ENCODE assay signal across 27 mouse cellular contexts in the genomic region with DNA sequence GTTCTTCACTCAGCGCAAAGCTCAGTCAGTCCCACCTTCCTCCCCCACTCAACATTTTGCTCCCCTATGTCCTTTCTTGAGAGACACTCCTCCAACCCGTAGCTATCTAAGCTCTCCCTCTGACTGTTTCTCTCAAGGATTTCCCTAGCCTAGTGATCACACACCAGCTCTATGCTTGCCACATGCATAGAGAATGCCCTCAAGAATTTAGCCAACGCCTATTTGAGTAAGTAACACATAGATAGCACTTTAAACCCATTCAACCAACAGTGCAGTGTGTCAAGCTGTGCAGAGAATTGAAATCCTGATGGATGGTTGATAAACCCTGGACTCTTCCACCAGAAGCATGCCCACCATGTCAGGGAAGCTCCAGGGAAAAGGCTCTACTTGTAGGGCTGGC.
"Had no signal": no experiment of that assay in that cellular context is flagged by ENCODE, and none has a peak within 500 bp of the region (broad histone marks: within the 10 kb centered on the region; RNA-seq: fewer than 3 reads in every experiment).

No protein-coding gene starts in this region.

- H3K4me2 ChIP-seq: heart, embryonic 11.5 days; heart, embryonic 13.5 days; heart, embryonic 15.5 days; hindbrain, embryonic 12.5 days; hindbrain, embryonic 14.5 days; intestine, embryonic 15.5 days; limb, embryonic 12.5 days; liver, embryonic 11.5 days had no signal

- H3K36me3 ChIP-seq: heart, embryonic 13.5 days; heart, embryonic 15.5 days; hindbrain, embryonic 10.5 days; hindbrain, embryonic 12.5 days; intestine, embryonic 15.5 days; limb, embryonic 10.5 days; limb, embryonic 12.5 days had no signal

- H3K27ac ChIP-seq: gastrocnemius, adult 2 months; heart, embryonic 13.5 days; heart, embryonic 15.5 days; hindbrain, embryonic 10.5 days; hindbrain, embryonic 12.5 days; hindbrain, embryonic 14.5 days; intestine, embryonic 15.5 days; layer of hippocampus, adult 2 months; left cerebral cortex, adult 2 months; limb, embryonic 10.5 days; limb, embryonic 12.5 days had no signal

- ATAC-seq: hindbrain, embryonic 16.5 days; inflammation-experienced regulatory T-cells, adult 6 months; intestine, embryonic 15.5 days; intestine, postnatal 0 days had no signal

- H3K4me3 ChIP-seq: gastrocnemius, adult 2 months; heart, embryonic 13.5 days; heart, embryonic 15.5 days; hindbrain, embryonic 10.5 days; hindbrain, embryonic 12.5 days; intestine, embryonic 15.5 days; layer of hippocampus, adult 2 months; left cerebral cortex, adult 2 months; limb, embryonic 10.5 days; limb, embryonic 12.5 days had no signal

- H3K9ac ChIP-seq: heart, embryonic 13.5 days; heart, embryonic 15.5 days; hindbrain, embryonic 12.5 days; hindbrain, embryonic 14.5 days; intestine, embryonic 15.5 days; limb, embryonic 12.5 days had no signal

- H3K4me1 ChIP-seq: hindbrain, embryonic 10.5 days; hindbrain, embryonic 12.5 days; limb, embryonic 10.5 days had no signal

- H3K27me3 ChIP-seq: heart, embryonic 13.5 days; heart, embryonic 15.5 days; hindbrain, embryonic 12.5 days; intestine, embryonic 15.5 days; limb, embryonic 12.5 days had no signal

- DNase-seq: gastrocnemius, adult 2 months; gastrocnemius, postnatal 10 days; gastrocnemius, postnatal 25 days; heart, adult 18-20 months; heart, postnatal 10 days; heart, postnatal 4 days; kidney, adult 18-20 months; kidney, adult 8-10 months; kidney, postnatal 10 days; kidney, postnatal 25 days; kidney, postnatal 4 days; liver had no signal

- H3K9me3 ChIP-seq: heart, embryonic 13.5 days; heart, embryonic 15.5 days; hindbrain, embryonic 10.5 days; hindbrain, embryonic 12.5 days; intestine, embryonic 15.5 days; limb, embryonic 10.5 days; limb, embryonic 12.5 days had no signal
